Mouse (Mus musculus): ENCODE data around the gene Foxp1.
A peak's percentile ranks its signal among the peaks of the same experiment; 100 is the strongest.

Foxp1 gene

DNA sequence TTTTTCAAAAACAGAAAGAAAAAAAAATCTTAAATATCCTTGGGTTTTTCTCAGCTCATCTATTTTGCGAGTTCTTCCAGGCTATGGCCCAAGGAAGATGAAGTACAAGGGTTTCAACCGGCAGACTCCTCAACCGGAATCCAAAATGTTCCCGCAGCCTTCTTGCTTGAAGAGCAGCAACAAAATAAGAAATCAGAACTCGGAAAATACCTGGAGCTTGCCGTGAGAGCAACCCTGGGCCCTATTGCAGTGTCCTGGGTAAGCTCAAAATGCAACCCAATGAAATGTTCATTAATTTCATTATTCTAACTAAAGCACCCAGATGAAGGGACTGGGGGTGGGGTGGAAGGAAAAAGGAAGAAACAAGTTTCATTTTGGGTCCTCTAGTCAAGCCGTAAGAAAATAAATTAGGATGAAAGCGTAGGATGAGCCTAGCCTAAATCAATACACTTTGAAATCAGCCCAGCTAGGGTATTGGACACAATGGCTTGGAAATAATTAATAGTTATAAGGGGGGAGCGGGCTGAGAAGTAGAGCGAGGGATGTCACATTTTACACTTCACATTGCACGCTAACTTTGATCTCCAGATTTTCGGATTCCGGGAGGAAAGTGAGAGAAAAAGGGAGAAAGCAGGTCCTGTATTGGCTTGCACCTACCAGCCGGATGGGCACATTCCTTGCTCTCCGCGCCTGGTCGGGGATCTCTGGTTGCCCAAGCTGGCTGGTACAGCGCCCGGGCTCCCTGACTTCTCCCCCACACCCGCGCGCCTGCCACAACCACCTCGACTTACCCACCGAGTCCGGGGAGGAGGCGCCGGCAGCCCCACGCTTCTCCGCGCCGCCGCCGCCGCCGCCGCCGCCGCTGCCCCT lies 2.5 kb downstream of the Foxp1 start:
- no peak for DNase-seq

DNA sequence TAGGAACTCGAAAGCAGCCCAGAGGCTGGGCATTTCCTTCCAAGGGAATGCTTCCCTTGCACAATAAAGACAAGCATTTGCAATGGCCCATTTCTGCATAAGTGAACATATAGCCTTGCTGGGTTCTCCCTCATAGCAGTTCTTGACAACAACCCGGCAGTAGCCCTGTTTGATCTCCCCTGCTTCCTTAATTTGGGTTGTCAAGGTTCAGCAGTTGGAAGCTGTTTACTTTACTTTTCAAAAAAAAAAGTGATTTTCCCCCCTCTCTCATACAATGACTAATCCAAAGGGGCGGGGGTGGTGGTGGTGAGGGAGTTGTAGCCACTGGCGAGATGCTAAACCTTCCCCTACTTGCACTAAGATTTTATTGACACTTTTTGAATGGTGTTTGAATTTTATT lies 3.5 kb downstream of the Foxp1 start:
- DNase-seq = no peak

- no peak for DNase-seq
Observed at GRCm38 (mm10) chr6:99515667-99516199, 6.8 kb downstream of the Foxp1 start.

GRCm38 (mm10) chr6:99511862-99512261 lies 10.7 kb downstream of the Foxp1 start:
- DNase-seq = no peak

- DNase-seq = peak; percentile 91
Observed at GRCm38 (mm10) chr6:99509189-99509592, 13.3 kb downstream of the Foxp1 start.

DNA sequence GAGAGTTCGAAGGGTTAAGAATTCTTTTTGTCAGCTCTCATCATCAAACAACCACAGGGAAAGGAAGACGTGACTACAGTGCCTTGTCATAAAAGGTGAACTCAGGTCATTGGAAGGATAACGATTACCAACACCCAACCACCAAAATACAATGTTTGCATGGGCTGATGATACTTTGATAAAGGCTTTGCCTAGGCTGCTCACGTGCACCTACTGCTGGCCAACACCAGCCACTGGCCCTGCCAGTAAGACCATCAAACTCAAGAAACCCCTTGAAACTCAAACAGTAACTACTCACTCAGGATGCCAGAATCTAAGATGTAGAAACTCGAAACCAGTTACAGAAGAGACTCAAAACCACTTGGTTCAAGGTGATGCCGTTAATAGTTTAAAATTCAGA lies 15.7 kb downstream of the Foxp1 start:
- DNase-seq = no peak

- no peak for DNase-seq
Observed at GRCm38 (mm10) chr6:99503741-99504140, 18.8 kb downstream of the Foxp1 start.

DNA sequence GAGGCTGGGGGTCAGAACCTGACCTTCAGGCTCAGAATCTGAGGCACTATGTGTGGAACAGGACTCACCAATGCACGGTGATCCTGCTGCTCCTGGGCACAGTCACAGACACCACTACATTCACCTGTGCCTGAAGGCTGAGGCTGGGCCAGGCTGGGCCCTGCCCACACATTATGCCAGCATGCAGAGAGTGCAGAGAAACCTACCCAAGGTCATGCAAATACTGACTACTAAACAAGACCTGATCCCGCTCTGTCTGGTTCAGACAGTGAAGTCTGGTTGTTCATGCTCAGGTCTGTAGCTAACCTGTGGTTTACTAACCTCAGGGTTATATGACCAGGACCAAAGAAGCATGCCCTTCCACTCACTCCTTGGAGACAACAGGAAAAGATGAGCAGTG lies 19.8 kb downstream of the Foxp1 start:
- no peak for DNase-seq

GRCm38 (mm10) chr6:99502314-99502713 lies 20.2 kb downstream of the Foxp1 start:
- DNase-seq = no peak

DNA sequence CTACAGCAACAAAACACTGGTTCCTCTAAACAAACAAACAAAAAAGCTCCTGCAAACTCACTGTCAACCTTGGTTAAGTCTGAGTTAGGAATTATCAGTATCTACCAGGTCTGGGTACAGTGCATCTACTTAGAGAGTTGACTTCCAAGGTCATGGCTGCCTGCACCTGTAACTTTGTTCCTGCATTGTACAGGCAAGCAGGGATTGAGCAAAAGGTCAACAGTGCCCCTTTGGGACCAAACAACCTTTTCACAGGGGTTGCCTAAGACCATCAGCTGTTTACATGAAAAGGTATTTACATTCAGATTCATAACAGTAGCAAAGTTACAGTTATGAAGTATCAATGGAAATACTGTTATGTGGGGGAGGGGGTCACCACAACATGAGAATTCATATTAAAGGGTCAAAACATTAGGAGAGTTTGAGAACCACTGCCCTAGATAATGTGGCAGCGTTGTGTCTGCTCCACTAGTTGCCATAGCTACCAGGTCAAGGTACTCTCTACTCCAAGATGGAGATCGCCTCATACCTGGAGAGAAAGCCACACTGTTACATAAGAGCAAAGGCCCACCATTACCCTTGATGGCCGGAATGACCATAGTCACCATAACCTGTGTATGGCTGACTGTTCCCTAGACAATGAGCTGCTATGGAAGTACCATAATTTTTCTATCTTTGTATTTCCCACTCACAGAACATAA lies 21.8 kb downstream of the Foxp1 start:
- no peak for DNase-seq

DNA sequence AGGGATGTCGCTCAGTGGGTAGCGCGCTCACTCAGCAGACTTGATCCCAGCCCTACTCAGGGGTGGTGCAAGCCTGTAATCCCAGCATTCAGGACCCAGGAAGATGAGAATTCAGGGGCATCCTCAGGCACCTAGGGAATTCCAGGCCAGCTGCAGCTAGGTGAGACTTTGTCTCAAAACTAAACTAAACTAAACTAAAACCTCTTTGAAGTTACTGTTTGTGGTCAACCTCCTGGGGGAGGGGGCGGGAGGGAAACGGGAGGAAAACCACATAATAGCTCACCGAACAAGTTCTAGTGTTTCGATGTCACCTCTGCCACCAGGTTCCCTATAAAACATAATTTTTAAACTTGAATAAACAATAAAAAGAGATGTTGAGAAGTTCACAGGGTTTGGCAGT lies 24.4 kb downstream of the Foxp1 start:
- no peak for DNase-seq

GRCm38 (mm10) chr6:99496114-99496513 lies 26.4 kb downstream of the Foxp1 start:
- no peak for DNase-seq

DNA sequence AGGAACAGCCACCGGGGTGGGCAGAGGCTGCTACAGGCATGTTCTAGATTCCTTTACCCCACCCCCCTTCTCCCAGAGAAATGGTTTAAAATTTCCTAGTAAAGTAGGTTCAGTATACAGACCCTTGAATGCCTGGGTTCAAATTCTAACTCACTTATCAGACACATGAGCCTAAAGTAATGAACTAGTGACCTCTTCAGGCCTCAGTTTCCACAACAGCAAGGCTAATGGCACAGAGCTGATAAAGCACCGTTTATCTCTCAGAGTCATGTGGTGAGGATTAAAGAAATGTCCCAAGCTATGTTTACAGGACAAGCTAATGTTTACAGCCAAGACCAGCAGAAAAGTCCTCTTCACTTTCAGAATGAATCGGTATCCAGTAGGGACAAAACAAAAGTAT lies 29.6 kb downstream of the Foxp1 start:
- DNase-seq = no peak

DNA sequence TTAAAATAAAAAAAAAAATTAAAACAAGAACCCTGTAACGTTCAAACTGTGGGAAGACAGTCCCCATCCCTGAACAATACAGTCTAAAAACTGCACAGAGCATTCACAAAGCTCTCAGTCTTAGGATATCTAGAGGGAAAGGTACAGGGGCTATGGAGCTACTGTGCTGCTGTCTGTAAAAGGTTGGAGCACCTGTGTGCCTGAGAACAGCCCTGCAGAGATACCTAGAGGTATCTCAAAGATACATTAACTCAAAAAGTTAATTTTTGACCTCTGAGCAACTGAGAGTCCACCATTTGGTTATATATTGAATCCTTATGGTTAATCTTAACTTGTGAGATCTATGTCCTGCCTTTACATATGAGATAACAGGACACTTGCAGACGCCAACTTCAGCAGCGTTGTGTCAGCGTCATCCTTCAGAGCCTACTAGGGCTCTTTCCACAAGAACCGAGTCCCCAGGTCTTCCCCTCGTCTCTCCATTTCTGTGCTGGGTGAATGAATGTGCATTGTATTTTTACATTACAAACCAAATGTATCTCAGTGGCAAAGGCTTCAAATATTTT lies 30.5 kb downstream of the Foxp1 start:
- DNase-seq = no peak

DNA sequence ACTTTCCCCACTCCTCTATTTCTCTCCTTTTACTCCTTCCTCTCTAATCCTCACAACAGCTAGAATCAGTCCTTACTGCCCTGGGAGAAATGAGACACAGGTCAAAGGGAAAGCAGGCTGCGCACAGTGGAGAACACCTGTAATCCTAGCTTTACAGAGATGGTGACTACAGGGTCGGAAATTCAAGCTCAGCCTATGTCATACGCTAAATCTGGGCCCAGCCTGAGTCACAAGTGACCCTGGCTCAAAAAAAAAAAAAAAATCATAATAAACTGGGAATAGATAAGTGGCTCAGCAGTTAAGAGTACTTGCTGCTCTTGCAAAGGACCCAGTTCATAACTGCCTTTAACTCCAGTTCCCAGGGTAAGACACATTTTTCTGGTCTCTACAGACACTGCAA lies 31.4 kb downstream of the Foxp1 start:
- DNase-seq = no peak

DNA sequence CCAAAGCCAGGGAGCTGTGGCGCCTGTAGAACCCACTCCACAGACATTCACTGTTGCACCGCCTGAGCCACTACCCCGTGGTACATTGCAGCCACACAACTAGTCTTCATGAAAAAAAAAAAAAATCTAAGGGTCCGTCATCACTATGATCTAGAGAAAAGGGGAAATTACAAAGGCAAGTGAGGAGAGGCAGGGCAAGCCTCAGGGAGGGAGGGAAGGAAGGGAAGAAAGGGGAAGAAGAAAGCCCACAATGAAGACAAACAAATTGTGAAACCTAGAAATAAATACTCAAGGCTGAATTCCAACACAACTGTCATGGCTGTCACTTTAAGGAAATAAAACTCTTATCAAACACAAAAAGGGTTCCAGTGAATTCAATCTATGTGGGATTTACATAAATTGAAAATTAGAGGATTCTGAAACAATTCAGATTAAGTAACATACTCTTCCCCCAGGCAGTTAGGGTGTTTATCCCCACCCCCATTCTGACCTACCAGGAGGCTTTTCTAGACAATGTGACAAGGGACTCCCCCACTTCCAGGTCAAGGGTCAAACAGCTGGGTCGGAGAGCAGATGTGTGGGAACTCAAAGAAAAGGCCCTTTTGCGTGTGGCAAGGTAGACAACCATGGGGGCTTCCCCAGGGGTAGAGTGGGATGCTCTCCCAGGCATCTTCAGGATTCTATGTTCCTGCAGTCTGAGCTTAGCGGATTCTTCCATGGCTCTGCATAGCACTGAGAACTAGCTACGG lies 32.4 kb downstream of the Foxp1 start:
- DNase-seq = no peak

GRCm38 (mm10) chr6:99489423-99489822 lies 33.1 kb downstream of the Foxp1 start:
- DNase-seq = no peak

DNA sequence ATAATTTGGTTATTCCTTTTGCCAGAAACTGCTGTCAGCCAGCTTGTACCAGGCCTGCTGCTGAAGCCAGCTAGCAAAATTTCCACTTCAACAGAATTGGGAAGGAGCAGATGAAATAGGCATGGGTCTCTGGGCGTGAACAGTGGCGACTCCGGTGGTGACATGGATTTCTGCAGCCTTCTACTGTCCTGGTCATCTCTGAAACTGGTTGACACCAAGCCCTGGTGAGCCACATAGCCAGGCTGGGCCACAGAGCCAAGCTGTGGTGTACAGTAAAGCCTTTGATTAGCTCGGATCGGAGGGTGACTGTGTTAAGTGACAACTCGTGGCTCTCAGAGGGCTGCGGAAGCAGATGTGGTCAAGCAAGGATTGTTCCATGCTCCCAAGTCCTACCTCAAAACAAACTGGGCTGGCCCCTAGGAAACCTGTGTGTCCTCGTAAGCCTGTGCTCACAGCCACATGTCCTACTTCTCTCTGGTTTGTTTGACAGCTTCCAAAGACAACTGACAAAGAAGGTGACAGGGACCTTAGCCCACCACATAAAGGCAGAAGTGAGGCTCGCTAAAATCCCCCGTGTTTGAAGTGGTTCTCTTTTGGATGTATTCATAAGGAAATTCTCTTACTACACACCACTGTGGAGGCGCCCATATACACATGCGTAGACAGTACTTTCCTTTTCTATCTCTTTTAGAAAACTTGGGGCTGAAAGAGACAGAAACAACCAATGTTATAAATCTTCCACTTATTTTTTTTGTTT lies 36.5 kb downstream of the Foxp1 start:
- peak; percentile 39 for DNase-seq

GRCm38 (mm10) chr6:99485217-99485883 lies 37.2 kb downstream of the Foxp1 start:
- peak; percentile 37 for DNase-seq

- no peak for DNase-seq
Observed at GRCm38 (mm10) chr6:99484884-99485216, 37.7 kb downstream of the Foxp1 start.

DNA sequence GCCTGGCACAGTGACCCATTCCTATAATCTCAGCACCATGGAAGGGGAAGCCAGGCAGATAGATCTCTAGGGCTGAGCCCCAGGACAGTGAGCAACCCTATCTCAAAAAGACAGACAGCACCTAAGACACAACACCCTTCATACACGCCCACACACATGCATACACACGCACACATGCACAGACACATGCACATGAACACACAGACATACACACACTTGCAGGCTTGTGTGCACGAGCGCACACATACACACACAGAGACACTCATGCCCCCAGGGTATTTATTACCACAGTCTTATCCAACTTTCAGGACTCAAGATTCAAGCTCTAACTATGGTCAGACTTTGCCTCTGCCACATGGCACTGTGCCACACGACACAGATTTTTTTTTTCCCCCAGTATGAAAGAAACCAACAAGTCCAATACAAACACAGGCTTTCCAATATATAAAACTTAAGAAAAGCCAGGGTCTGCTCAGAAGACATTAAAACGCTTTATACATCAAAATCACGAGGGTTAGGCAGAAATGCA lies 38.3 kb downstream of the Foxp1 start:
- DNase-seq = no peak

DNA sequence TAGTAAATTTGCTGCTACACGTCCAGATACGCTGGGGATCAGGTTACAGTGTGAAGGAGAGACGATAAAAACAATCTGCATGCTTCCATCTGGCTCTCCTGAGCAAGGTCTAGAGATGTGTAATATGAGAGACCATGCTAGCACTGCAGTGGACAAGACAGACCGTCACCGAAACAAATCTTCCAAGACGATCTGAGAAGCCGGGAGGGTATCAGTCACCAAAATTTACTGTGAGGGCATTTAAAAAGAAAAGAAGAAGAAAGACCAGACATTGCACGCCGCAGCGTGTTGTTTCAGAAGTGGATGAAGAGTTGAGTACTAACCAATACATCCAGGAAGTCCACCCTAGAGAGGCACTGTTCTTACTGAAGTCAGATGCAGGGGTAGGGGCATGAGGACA lies 39.0 kb downstream of the Foxp1 start:
- no peak for DNase-seq
